Mouse (Mus musculus): ENCODE data around the gene Mlip. TPM values are rescaled to one million over a fixed set of nuclear protein-coding genes. Genes with fewer than 3 reads are reported as not detected.

Gene Mlip
- polyA plus RNA-seq, 1 experiment from 2014 or later: 0.27 TPM

GRCm38 (mm10) chr9:77384651-77385050 lies 31.9 kb upstream of the Mlip start:
- no peak overlapping the region for H3K9ac ChIP-seq (ENCODE audit: low read length)
- DNase-seq (ENCODE audit: low spot score) (no peak), ATAC-seq (replicated peaks; ENCODE audit: low FRiP score) (no peak)
- H3K4me1 ChIP-seq (replicated peaks; ENCODE audit: control insufficient read depth, insufficient read depth, low read length): no peaks in the 10 kb centered on the region
- H3K27ac ChIP-seq (ENCODE audit: low read depth, low read length): no peak overlapping the region
- 87% methylated on average over 9 of the region's 9 CpGs for WGBS
- no peak overlapping the region for H3K4me3 ChIP-seq (ENCODE audit: low read depth, low read length)
- no peaks in the 10 kb centered on the region for H3K9me3 ChIP-seq (ENCODE audit: control insufficient read depth, low read length)
- H3K4me2 ChIP-seq (ENCODE audit: low read depth, low read length, severe bottlenecking): no peak overlapping the region
- no peaks in the 10 kb centered on the region for H3K36me3 ChIP-seq (ENCODE audit: control insufficient read depth, insufficient read depth, low read length)
- no peaks in the 10 kb centered on the region for H3K27me3 ChIP-seq (ENCODE audit: control insufficient read depth, insufficient read depth, low read length)

DNA sequence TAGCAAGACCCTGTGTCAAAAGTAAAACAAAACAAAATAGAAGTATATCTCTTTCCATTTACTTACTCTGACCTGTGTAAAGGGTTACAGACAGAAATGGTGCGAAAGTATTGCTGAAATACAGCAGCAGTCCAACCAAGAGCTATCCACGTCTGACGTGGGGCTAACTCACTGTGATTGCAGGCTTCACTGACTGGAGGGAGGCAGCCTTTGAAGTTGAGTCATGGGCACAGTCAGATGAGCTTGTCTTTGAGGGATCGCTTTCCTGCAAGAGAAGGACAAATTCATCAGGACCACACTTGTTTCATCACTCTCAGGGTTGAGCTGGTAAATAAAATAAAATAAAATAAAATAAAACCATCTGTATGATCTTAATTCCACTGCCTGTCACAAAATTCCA lies 31.2 kb upstream of the Mlip start:
- H3K9ac ChIP-seq (ENCODE audit: low read length): no peak overlapping the region
- H3K27me3 ChIP-seq (ENCODE audit: control insufficient read depth, insufficient read depth, low read length): no peaks in the 10 kb centered on the region
- no peaks in the 10 kb centered on the region for H3K36me3 ChIP-seq (ENCODE audit: control insufficient read depth, insufficient read depth, low read length)
- no peaks in the 10 kb centered on the region for H3K9me3 ChIP-seq (ENCODE audit: control insufficient read depth, low read length)
- H3K4me3 ChIP-seq (ENCODE audit: low read depth, low read length): no peak overlapping the region
- WGBS: 79% methylated on average over 4 of the region's 4 CpGs
- H3K27ac ChIP-seq (ENCODE audit: low read depth, low read length): no peak overlapping the region
- no peaks in the 10 kb centered on the region for H3K4me1 ChIP-seq (replicated peaks; ENCODE audit: control insufficient read depth, insufficient read depth, low read length)
- no peak overlapping the region for H3K4me2 ChIP-seq (ENCODE audit: low read depth, low read length, severe bottlenecking)
- DNase-seq (ENCODE audit: low spot score): no peak
- no peak for ATAC-seq (replicated peaks; ENCODE audit: low FRiP score)

- no peaks in the 10 kb centered on the region for H3K4me1 ChIP-seq (replicated peaks; ENCODE audit: control insufficient read depth, insufficient read depth, low read length)
- no peaks in the 10 kb centered on the region for H3K36me3 ChIP-seq (ENCODE audit: control insufficient read depth, insufficient read depth, low read length)
- WGBS: 44% methylated on average over 3 of the region's 3 CpGs
- no peak overlapping the region for H3K4me2 ChIP-seq (ENCODE audit: low read depth, low read length, severe bottlenecking)
- ATAC-seq (replicated peaks; ENCODE audit: low FRiP score): no peak
- H3K27ac ChIP-seq (ENCODE audit: low read depth, low read length): no peak overlapping the region
- no peak overlapping the region for H3K9ac ChIP-seq (ENCODE audit: low read length)
- no peak overlapping the region for H3K4me3 ChIP-seq (ENCODE audit: low read depth, low read length)
- H3K9me3 ChIP-seq (ENCODE audit: control insufficient read depth, low read length): no peaks in the 10 kb centered on the region
- no peak for DNase-seq (ENCODE audit: low spot score)
- no peaks in the 10 kb centered on the region for H3K27me3 ChIP-seq (ENCODE audit: control insufficient read depth, insufficient read depth, low read length)
These were observed 29.7 kb upstream of the Mlip start for GRCm38 (mm10) chr9:77382514-77382913.

DNA sequence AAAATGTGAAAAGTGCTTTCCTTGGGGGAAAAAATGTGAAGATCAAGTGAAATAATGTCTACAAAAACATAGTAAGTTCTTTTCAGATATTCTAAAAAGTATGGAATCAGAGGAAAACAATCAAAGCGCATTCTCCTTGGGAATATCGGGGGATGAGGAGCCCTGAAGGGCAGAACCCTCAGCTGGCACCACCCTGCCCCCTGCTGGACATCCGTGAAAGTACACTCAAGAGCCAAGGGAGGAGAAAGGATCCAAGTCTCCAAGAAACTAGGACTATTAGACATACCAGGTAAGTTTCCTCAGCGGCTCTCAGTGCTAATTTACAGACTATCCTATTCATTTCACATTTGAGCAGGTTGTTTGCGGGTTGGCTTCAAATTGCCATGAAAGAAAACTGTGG lies 28.8 kb upstream of the Mlip start:
- Histone ChIP-seq H3K9ac (ENCODE audit: low read length) (no peak overlapping the region), H3K27me3 (ENCODE audit: control insufficient read depth, insufficient read depth, low read length) (no peaks in the 10 kb centered on the region), H3K36me3 (ENCODE audit: control insufficient read depth, insufficient read depth, low read length) (no peaks in the 10 kb centered on the region), H3K27ac (ENCODE audit: low read depth, low read length) (no peak overlapping the region), H3K4me1 (replicated peaks; ENCODE audit: control insufficient read depth, insufficient read depth, low read length) (no peaks in the 10 kb centered on the region), H3K4me2 (ENCODE audit: low read depth, low read length, severe bottlenecking) (no peak overlapping the region), H3K4me3 (ENCODE audit: low read depth, low read length) (no peak overlapping the region), H3K9me3 (ENCODE audit: control insufficient read depth, low read length) (no peaks in the 10 kb centered on the region)
- ATAC-seq (replicated peaks; ENCODE audit: low FRiP score): no peak; the same call in 1 of the 2 replicates
- 14% methylated on average over 5 of the region's 5 CpGs for WGBS
- DNase-seq (ENCODE audit: low spot score): peak; percentile 88

DNA sequence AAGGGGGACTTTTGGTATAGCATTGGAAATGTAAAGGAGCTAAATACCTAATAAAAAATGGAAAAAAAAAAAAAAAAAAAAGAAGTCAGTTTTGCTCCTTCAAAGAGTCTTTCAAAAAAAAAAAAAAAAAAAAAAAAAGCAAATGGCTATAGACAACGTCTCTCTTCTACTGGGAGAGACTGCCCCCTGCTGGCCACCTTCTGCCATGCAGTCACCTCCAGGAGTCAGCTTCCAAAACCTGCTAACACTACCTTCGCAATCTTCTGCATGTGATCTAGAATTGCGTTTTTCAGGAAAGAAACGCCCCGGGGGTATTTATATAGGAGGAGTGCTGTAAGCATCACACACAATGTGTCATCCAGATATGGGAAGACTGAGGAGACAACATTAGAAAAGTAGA lies 26.9 kb upstream of the Mlip start:
- Histone ChIP-seq H3K36me3 (ENCODE audit: control insufficient read depth, insufficient read depth, low read length) (no peaks in the 10 kb centered on the region), H3K27me3 (ENCODE audit: control insufficient read depth, insufficient read depth, low read length) (no peaks in the 10 kb centered on the region), H3K4me2 (ENCODE audit: low read depth, low read length, severe bottlenecking) (no peak overlapping the region), H3K9ac (ENCODE audit: low read length) (no peak overlapping the region), H3K4me1 (replicated peaks; ENCODE audit: control insufficient read depth, insufficient read depth, low read length) (no peaks in the 10 kb centered on the region), H3K9me3 (ENCODE audit: control insufficient read depth, low read length) (no peaks in the 10 kb centered on the region), H3K27ac (ENCODE audit: low read depth, low read length) (no peak overlapping the region), H3K4me3 (ENCODE audit: low read depth, low read length) (no peak overlapping the region)
- ATAC-seq (replicated peaks; ENCODE audit: low FRiP score) (no peak; the same call in 1 of the 2 replicates), DNase-seq (ENCODE audit: low spot score) (peak; percentile 87)
- 42% methylated on average over 5 of the region's 5 CpGs for WGBS

DNA sequence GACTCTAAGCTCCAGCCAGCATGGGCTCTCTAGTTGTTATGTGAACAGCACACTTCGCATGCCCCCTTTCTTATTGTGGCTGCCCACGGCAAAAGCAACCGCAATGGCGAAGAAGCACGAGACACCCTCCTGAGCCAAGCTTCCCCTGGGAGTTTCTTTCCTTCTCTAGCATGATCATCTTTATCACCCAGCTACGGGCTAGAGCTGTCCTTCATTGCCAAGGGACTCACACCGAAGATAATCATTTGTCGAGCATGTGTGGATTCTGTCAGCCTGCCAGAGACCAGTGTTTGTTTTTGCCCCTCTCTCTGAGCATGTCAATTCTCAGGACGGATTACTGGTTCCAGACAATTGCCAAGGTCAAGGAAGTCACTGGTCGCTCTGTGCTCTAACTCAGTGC lies 24.9 kb upstream of the Mlip start:
- WGBS: 79% methylated on average over 10 of the region's 10 CpGs
- H3K9ac ChIP-seq (ENCODE audit: low read length): no peak overlapping the region
- no peaks in the 10 kb centered on the region for H3K9me3 ChIP-seq (ENCODE audit: control insufficient read depth, low read length)
- H3K4me3 ChIP-seq (ENCODE audit: low read depth, low read length): no peak overlapping the region
- no peak overlapping the region for H3K4me2 ChIP-seq (ENCODE audit: low read depth, low read length, severe bottlenecking)
- DNase-seq (ENCODE audit: low spot score): no peak
- no peak for ATAC-seq (replicated peaks; ENCODE audit: low FRiP score)
- no peak overlapping the region for H3K27ac ChIP-seq (ENCODE audit: low read depth, low read length)
- no peaks in the 10 kb centered on the region for H3K27me3 ChIP-seq (ENCODE audit: control insufficient read depth, insufficient read depth, low read length)
- H3K36me3 ChIP-seq (ENCODE audit: control insufficient read depth, insufficient read depth, low read length): no peaks in the 10 kb centered on the region
- H3K4me1 ChIP-seq (replicated peaks; ENCODE audit: control insufficient read depth, insufficient read depth, low read length): no peaks in the 10 kb centered on the region

- peak; percentile 57 for DNase-seq (ENCODE audit: low spot score)
- WGBS: 67% methylated on average over 10 of the region's 10 CpGs
- ATAC-seq (replicated peaks; ENCODE audit: low FRiP score): 0 out of 2 replicates have a peak, but pooled peaks have one; percentile 19
- H3K9me3 ChIP-seq (ENCODE audit: control insufficient read depth, low read length): no peaks in the 10 kb centered on the region
- no peaks in the 10 kb centered on the region for H3K4me1 ChIP-seq (replicated peaks; ENCODE audit: control insufficient read depth, insufficient read depth, low read length)
- H3K27ac ChIP-seq (ENCODE audit: low read depth, low read length): no peak overlapping the region
- H3K36me3 ChIP-seq (ENCODE audit: control insufficient read depth, insufficient read depth, low read length): no peaks in the 10 kb centered on the region
- no peak overlapping the region for H3K4me2 ChIP-seq (ENCODE audit: low read depth, low read length, severe bottlenecking)
- no peak overlapping the region for H3K9ac ChIP-seq (ENCODE audit: low read length)
- no peaks in the 10 kb centered on the region for H3K27me3 ChIP-seq (ENCODE audit: control insufficient read depth, insufficient read depth, low read length)
- no peak overlapping the region for H3K4me3 ChIP-seq (ENCODE audit: low read depth, low read length)
These were observed 24.3 kb upstream of the Mlip start for GRCm38 (mm10) chr9:77377082-77377481.

- Histone ChIP-seq H3K4me3 (ENCODE audit: low read depth, low read length) (no peak overlapping the region), H3K27me3 (ENCODE audit: control insufficient read depth, insufficient read depth, low read length) (no peaks in the 10 kb centered on the region), H3K9ac (ENCODE audit: low read length) (no peak overlapping the region), H3K9me3 (ENCODE audit: control insufficient read depth, low read length) (no peaks in the 10 kb centered on the region), H3K4me1 (replicated peaks; ENCODE audit: control insufficient read depth, insufficient read depth, low read length) (no peaks in the 10 kb centered on the region), H3K4me2 (ENCODE audit: low read depth, low read length, severe bottlenecking) (no peak overlapping the region), H3K36me3 (ENCODE audit: control insufficient read depth, insufficient read depth, low read length) (no peaks in the 10 kb centered on the region), H3K27ac (ENCODE audit: low read depth, low read length) (no peak overlapping the region)
- WGBS: 92% methylated on average over 7 of the region's 7 CpGs
- ATAC-seq (replicated peaks; ENCODE audit: low FRiP score): no peak
- DNase-seq (ENCODE audit: low spot score): no peak
These were observed 23.8 kb upstream of the Mlip start for GRCm38 (mm10) chr9:77376561-77376960.

- ATAC-seq (replicated peaks; ENCODE audit: low FRiP score) (no peak), DNase-seq (ENCODE audit: low spot score) (no peak)
- H3K9ac ChIP-seq (ENCODE audit: low read length): no peak overlapping the region
- WGBS: 76% methylated on average over 3 of the region's 3 CpGs
- H3K4me3 ChIP-seq (ENCODE audit: low read depth, low read length): no peak overlapping the region
- H3K36me3 ChIP-seq (ENCODE audit: control insufficient read depth, insufficient read depth, low read length): no peaks in the 10 kb centered on the region
- H3K27ac ChIP-seq (ENCODE audit: low read depth, low read length): no peak overlapping the region
- H3K4me2 ChIP-seq (ENCODE audit: low read depth, low read length, severe bottlenecking): no peak overlapping the region
- H3K9me3 ChIP-seq (ENCODE audit: control insufficient read depth, low read length): no peaks in the 10 kb centered on the region
- H3K27me3 ChIP-seq (ENCODE audit: control insufficient read depth, insufficient read depth, low read length): no peaks in the 10 kb centered on the region
- H3K4me1 ChIP-seq (replicated peaks; ENCODE audit: control insufficient read depth, insufficient read depth, low read length): no peaks in the 10 kb centered on the region
These were observed 17.9 kb upstream of the Mlip start for GRCm38 (mm10) chr9:77370706-77371105.
